Mouse (Mus musculus) limb, embryonic 11.5 days (tissue): ENCODE results near the gene Iqgap2. TPM values are rescaled to one million over a fixed set of nuclear protein-coding genes. Genes with fewer than 3 reads are reported as not detected.

ENCODE experiments used
- ATAC-seq: fragments of 200-750 bp; cut with Nextera tagmentation; 2 replicates; pipeline ENCODE4 v1.8.0; 2017; ENCODE audit warnings: low read depth; ENCODE audit not compliant: insufficient number of reproducible peaks, low FRiP score, low TSS enrichment
- DNase-seq: peaks from one replicate; pipeline ENCODE4 v3.0.0-alpha.2; 2015; ENCODE audit warnings: low spot score
- H3K27ac ChIP-seq: fragments of 300-500 bp; sonication (generic); replicated peaks from 2 replicates; pipeline ENCODE4 v1.5.1; 2014; ENCODE audit warnings: low read depth, mild to moderate bottlenecking, low read length
- H3K27me3 ChIP-seq: fragments of 300-500 bp; sonication (generic); 2 replicates; pipeline ENCODE4 v1.6.1; 2014; ENCODE audit warnings: mild to moderate bottlenecking, low read length, mixed read lengths; ENCODE audit not compliant: control insufficient read depth, insufficient read depth
- H3K36me3 ChIP-seq: fragments of 300-500 bp; sonication (generic); 2 replicates; pipeline ENCODE4 v1.6.1; 2014; ENCODE audit warnings: mild to moderate bottlenecking, low read length, moderate library complexity, mixed read lengths; ENCODE audit not compliant: control insufficient read depth, insufficient read depth
- H3K4me1 ChIP-seq: fragments of 300-500 bp; sonication (generic); 2 replicates; pipeline ENCODE4 v1.6.1; 2014; ENCODE audit warnings: low read length, mixed read lengths; ENCODE audit not compliant: control insufficient read depth, insufficient read depth
- H3K4me2 ChIP-seq: fragments of 300-500 bp; sonication (generic); 2 replicates; pipeline ENCODE4 v1.6.1; 2014; ENCODE audit warnings: low read depth, mild to moderate bottlenecking, moderate library complexity; ENCODE audit not compliant: severe bottlenecking
- H3K4me3 ChIP-seq: fragments of 300-500 bp; sonication (generic); 2 replicates; pipeline ENCODE4 v1.5.1; 2014; ENCODE audit warnings: low read depth, low read length
- H3K9ac ChIP-seq: fragments of 300-500 bp; sonication (generic); 2 replicates; pipeline ENCODE4 v1.6.1; 2014; ENCODE audit warnings: mild to moderate bottlenecking, low read length
- H3K9me3 ChIP-seq: fragments of 300-500 bp; sonication (generic); 2 replicates; pipeline ENCODE4 v1.6.1; 2016; ENCODE audit warnings: low read length; ENCODE audit not compliant: control insufficient read depth
- WGBS: fragments of 180-500 bp; shearing (Covaris S2); extraction: QIAGEN DNeasy Blood & Tissue Kit; methylation state at CpG from one replicate; pipeline ENCODE4 v1.1.7; 2014; 5-methylcytosine and 5-hydroxymethylcytosine counted together
- polyA plus RNA-seq: library from polyadenylated mRNA; unstranded; fragments of >200 nt; fragmentation: Nextera tagmentation; extraction: Ambion mirVana; gene quantifications from 2 replicates; pipeline ENCODE4 v1.2.1, GENCODE M21; 2014

Gene Iqgap2
- polyA plus RNA-seq, 1 experiment from 2014 or later, result 15.3 TPM

GRCm38 (mm10) chr13:95831760-95832159, 60.0 kb downstream of the Iqgap2 start:
- Histone ChIP-seq H3K27ac (no peak overlapping the region), H3K9ac (no peak overlapping the region), H3K27me3 (no peaks in the 10 kb centered on the region), H3K9me3 (no peaks in the 10 kb centered on the region), H3K4me1 (no peaks in the 10 kb centered on the region; the same call in 1 of the 2 replicates), H3K4me3 (no peak overlapping the region), H3K4me2 (no peak overlapping the region), H3K36me3 (peaks cover 3% of the 10 kb centered on the region; the same call in 1 of the 2 replicates)
- ATAC-seq (no peak), DNase-seq (no peak)

DNA sequence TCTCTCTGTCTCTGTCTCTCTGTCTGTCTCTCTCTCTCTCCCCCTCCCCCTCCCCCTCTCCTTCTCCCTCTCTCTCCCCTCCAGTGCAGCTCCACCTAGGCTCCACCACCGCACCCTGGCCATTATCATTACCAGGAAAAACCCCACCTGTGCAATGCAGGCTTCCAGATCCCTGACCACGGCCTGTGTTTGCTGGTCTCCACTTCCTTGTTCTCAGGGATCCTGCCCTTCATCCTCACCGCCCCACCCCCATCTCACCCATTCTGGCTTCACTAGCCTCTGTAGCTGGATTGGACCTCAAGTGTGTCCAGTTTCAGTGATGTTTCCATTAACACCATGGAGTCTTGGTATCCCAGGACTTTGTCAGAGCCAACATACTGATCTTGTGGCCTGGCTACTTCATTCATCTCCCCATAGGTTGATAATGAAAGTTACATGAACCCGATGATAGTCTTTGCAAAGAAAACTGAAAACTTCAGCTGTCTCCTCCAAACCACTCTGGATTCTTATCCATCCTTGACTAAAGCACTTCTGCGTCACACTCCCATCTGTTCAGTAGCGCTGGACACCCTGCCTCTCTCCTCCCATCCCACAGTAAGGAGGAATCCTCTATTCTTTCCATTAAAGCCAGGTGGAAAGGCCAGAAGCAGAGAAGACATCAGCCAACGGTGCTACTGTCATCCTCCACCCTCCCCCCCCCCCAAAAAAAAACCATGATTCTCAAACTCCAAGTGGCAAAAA, 62.1 kb downstream of the Iqgap2 start:
- Histone ChIP-seq H3K27me3 (no peaks in the 10 kb centered on the region), H3K27ac (no peak overlapping the region), H3K4me2 (no peak overlapping the region), H3K9ac (no peak overlapping the region), H3K9me3 (no peaks in the 10 kb centered on the region; the same call in 1 of the 2 replicates), H3K4me1 (no peaks in the 10 kb centered on the region; the same call in 1 of the 2 replicates), H3K36me3 (no peaks in the 10 kb centered on the region), H3K4me3 (no peak overlapping the region)
- no peak for DNase-seq
- no peak for ATAC-seq
- WGBS, result 88% methylated on average over 7 of the region's 7 CpGs

DNA sequence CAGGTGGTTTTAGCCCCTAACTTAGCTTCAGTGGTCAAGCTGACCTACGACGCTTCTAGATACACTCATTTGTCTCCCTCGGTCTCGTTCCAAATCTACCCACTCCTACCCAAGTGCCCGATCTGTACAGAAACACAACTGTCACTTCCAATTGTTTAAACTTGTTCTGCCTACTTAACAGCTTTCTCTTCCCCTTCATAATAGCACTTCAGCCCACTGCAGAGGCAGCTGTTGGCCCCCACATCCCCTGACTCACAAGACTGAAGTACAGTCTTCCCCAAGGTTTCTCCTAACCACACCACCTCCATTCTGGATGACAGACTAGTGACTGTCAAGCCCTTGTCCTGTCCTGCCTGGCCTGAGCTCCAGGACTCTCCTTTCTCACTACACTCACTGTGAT, 63.1 kb downstream of the Iqgap2 start:
- no peak overlapping the region for H3K9ac ChIP-seq
- no peaks in the 10 kb centered on the region; the same call in 1 of the 2 replicates for H3K4me1 ChIP-seq
- H3K36me3 ChIP-seq, result no peaks in the 10 kb centered on the region
- DNase-seq, result no peak
- H3K4me2 ChIP-seq, result no peak overlapping the region
- no peak overlapping the region for H3K27ac ChIP-seq
- 94% methylated on average over 5 of the region's 5 CpGs for WGBS
- no peaks in the 10 kb centered on the region; the same call in 1 of the 2 replicates for H3K9me3 ChIP-seq
- H3K27me3 ChIP-seq, result no peaks in the 10 kb centered on the region
- no peak overlapping the region for H3K4me3 ChIP-seq
- no peak for ATAC-seq

DNA sequence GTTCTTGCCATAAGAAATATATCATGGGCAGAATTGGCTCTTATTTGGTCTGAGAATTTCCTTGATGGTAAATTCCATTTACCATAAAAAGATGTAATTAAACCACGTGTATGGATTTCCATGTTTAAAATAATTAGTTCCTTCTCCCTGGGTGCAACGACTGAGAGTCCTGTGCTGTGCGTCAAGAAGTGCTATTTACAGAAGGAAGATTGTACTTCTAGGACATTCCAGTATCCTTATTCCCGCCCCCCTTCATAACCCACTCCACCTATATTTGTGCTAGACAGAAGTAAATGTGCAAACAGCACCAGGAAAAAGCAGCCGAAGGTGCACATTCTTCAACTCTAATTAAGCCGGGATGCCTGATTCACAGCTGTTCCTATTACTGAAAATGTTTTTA, 65.5 kb downstream of the Iqgap2 start:
- Histone ChIP-seq H3K4me3 (no peak overlapping the region), H3K27me3 (no peaks in the 10 kb centered on the region), H3K27ac (no peak overlapping the region), H3K9me3 (no peaks in the 10 kb centered on the region; the same call in 1 of the 2 replicates), H3K36me3 (no peaks in the 10 kb centered on the region), H3K9ac (no peak overlapping the region), H3K4me2 (no peak overlapping the region), H3K4me1 (no peaks in the 10 kb centered on the region)
- no peak for ATAC-seq
- 85% methylated on average over 6 of the region's 6 CpGs for whole genome bisulfite sequencing
- DNase-seq, result no peak

- Histone ChIP-seq H3K9ac (no peak overlapping the region), H3K9me3 (no peaks in the 10 kb centered on the region; the same call in 1 of the 2 replicates), H3K36me3 (no peaks in the 10 kb centered on the region), H3K4me2 (no peak overlapping the region), H3K4me1 (no peaks in the 10 kb centered on the region), H3K4me3 (no peak overlapping the region), H3K27ac (no peak overlapping the region), H3K27me3 (no peaks in the 10 kb centered on the region)
- 72% methylated on average over 6 of the region's 6 CpGs for whole genome bisulfite sequencing
- ATAC-seq, result no peak
- DNase-seq, result no peak
Measured at GRCm38 (mm10) chr13:95822918-95823317, 68.8 kb downstream of the Iqgap2 start.

DNA sequence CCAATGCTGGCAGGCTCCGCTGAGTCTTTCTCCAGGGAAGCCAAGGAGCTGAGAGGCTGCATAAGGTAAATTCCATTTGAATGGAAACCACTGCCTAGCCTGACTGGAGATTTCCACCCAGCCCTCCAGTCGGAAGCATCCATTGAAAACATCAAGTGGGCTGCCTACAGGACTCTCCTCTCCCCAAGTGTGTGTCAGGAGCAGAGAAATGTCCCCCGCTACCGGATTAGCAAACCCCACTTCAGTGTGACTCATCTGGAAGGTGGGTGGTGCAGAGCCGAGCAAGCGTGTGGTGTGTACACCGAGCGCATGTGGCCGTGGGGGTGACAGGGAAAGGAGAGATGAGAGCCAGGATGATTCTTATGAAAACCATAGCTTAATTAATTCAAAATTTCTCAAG, 71.7 kb downstream of the Iqgap2 start:
- no peak for ATAC-seq
- no peaks in the 10 kb centered on the region for H3K27me3 ChIP-seq
- H3K27ac ChIP-seq, result no peak overlapping the region
- H3K36me3 ChIP-seq, result no peaks in the 10 kb centered on the region
- H3K4me1 ChIP-seq, result no peaks in the 10 kb centered on the region
- no peak for DNase-seq
- WGBS, result 93% methylated on average over 9 of the region's 9 CpGs
- H3K4me3 ChIP-seq, result no peak overlapping the region
- H3K4me2 ChIP-seq, result no peak overlapping the region
- no peak overlapping the region for H3K9ac ChIP-seq
- no peaks in the 10 kb centered on the region; the same call in 1 of the 2 replicates for H3K9me3 ChIP-seq

DNA sequence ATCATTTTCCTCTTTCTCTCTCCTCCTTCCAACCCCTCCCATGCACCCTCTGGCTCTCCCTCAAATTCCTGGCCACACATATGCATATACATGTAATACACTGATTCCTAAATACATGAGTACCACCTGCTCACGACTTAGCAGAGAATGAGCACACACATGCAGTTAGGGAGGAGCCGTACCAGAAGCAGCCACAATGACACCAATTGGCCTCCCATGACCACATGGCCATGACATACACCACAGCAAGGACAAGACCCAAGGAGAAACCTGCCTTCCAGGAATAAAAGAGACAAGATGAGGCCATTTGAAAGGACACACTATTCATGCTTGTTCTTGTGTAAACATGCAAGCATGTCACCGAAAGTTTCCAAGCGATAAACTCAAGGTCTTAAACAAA, 72.8 kb downstream of the Iqgap2 start:
- Histone ChIP-seq H3K4me3 (no peak overlapping the region), H3K9me3 (no peaks in the 10 kb centered on the region), H3K36me3 (no peaks in the 10 kb centered on the region), H3K27me3 (no peaks in the 10 kb centered on the region), H3K27ac (no peak overlapping the region), H3K4me2 (no peak overlapping the region), H3K9ac (no peak overlapping the region), H3K4me1 (no peaks in the 10 kb centered on the region)
- DNase-seq (no peak), ATAC-seq (no peak)
- WGBS, result 92% methylated on average over 4 of the region's 4 CpGs

DNA sequence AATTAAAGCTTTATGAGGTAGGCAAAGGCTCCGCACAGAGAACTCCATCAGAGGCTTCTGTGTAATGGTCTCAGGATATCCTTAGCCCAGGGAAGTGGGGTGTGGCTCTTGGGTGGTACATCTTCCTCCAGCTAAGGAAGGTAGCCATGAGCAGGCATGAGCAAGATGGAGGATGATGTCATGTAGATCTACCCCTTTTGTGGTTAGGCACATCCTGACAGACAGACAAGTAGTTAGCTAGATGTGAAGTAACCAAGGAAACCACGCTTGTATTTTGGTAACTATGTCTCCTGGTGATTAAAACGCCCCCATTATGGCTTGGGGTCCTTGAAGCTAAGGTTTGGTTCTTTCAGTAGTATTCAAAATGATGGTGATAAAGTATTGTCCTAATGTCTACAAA, 78.1 kb downstream of the Iqgap2 start:
- no peak for ATAC-seq
- Histone ChIP-seq H3K4me3 (no peak overlapping the region), H3K36me3 (no peaks in the 10 kb centered on the region), H3K4me2 (no peak overlapping the region), H3K27me3 (no peaks in the 10 kb centered on the region), H3K9me3 (no peaks in the 10 kb centered on the region), H3K27ac (no peak overlapping the region), H3K4me1 (no peaks in the 10 kb centered on the region), H3K9ac (no peak overlapping the region)
- DNase-seq, result no peak
- 90% methylated on average over 3 of the region's 3 CpGs for WGBS

- no peak for ATAC-seq
- no peak overlapping the region for H3K9ac ChIP-seq
- no peaks in the 10 kb centered on the region for H3K36me3 ChIP-seq
- H3K9me3 ChIP-seq, result no peaks in the 10 kb centered on the region
- WGBS, result 76% methylated on average over 2 of the region's 2 CpGs
- H3K27ac ChIP-seq, result no peak overlapping the region
- H3K4me1 ChIP-seq, result 0 out of 2 replicates have a peak, but pooled peaks cover 2% of the 10 kb centered on the region
- no peaks in the 10 kb centered on the region for H3K27me3 ChIP-seq
- no peak overlapping the region for H3K4me2 ChIP-seq
- H3K4me3 ChIP-seq, result no peak overlapping the region
- no peak for DNase-seq
Measured at GRCm38 (mm10) chr13:95810796-95811195, 80.9 kb downstream of the Iqgap2 start.
